Mouse (Mus musculus): ENCODE measurements around the gene Tspan18. TPM values are rescaled to one million over a fixed set of nuclear protein-coding genes. Genes with fewer than 3 reads are reported as not detected.

The Tspan18 gene
- polyA plus RNA-seq, 1 experiment from 2014 or later, result 48.2 TPM

DNA sequence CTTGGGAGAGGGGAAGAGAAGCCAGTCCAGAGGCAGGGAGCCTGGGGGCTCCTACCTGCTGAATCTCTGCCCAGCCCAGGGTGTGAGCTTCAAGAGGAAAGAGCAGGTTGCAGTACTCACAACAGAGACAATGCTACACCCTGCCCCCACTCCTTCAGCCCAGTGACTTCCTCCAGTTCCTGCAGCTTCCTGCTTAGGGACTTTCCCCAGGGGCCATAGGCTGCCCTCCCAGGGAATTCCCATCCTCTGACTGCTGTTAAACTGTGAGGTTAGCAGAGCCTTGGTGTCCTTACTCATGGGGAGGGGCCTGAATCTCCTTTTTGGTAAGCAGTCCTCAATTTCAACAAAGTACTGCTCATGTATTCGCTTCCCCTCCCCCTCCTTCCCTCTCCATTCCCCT, 120.1 kb downstream of the Tspan18 start:
- Histone ChIP-seq H3K27ac (replicated peaks in 1 of 2; ENCODE audit: control insufficient read depth in 1 of 2, insufficient read depth in 1 of 2, low read depth in 2 of 2, low read length in 2 of 2) (no peak overlapping the region), H3K36me3 (ENCODE audit: control insufficient read depth, insufficient read depth, low read length) (peaks cover 30% of the 10 kb centered on the region), H3K9me3 (ENCODE audit: control insufficient read depth, low read length) (no peaks in the 10 kb centered on the region), H3K9ac (ENCODE audit: low read length) (no peak overlapping the region), H3K4me3 (ENCODE audit: control insufficient read depth in 1 of 2, insufficient read depth in 1 of 2, low read depth in 1 of 2, low read length in 2 of 2) (no peak overlapping the region), H3K4me1 (ENCODE audit: control insufficient read depth in 2 of 2, insufficient read depth in 2 of 2, low read length in 2 of 2) (peaks cover 7 to 20% of the 10 kb centered on the region in 2 experiments), H3K4me2 (ENCODE audit: low read length) (no peak overlapping the region), H3K27me3 (ENCODE audit: control insufficient read depth, insufficient read depth, low read length) (no peaks in the 10 kb centered on the region)
- ATAC-seq (ENCODE audit: insufficient number of reproducible peaks, insufficient read depth, low FRiP score, low read depth), result peak; percentile 33; the same call in 1 of the 2 replicates
- 40% methylated on average over 1 of the region's 1 CpGs for WGBS

- peaks cover 7 to 8% of the 10 kb centered on the region in 2 experiments for H3K4me1 ChIP-seq (ENCODE audit: control insufficient read depth in 2 of 2, insufficient read depth in 2 of 2, low read length in 2 of 2)
- H3K27me3 ChIP-seq (ENCODE audit: control insufficient read depth, insufficient read depth, low read length), result no peaks in the 10 kb centered on the region
- no peak overlapping the region for H3K4me2 ChIP-seq (ENCODE audit: low read length)
- 89% methylated on average over 2 of the region's 2 CpGs for WGBS
- no peak overlapping the region for H3K27ac ChIP-seq (replicated peaks in 1 of 2; ENCODE audit: control insufficient read depth in 1 of 2, insufficient read depth in 1 of 2, low read depth in 2 of 2, low read length in 2 of 2)
- no peak overlapping the region for H3K4me3 ChIP-seq (ENCODE audit: control insufficient read depth in 1 of 2, insufficient read depth in 1 of 2, low read depth in 1 of 2, low read length in 2 of 2)
- no peak for ATAC-seq (ENCODE audit: insufficient number of reproducible peaks, insufficient read depth, low FRiP score, low read depth)
- no peaks in the 10 kb centered on the region for H3K9me3 ChIP-seq (ENCODE audit: control insufficient read depth, low read length)
- H3K9ac ChIP-seq (ENCODE audit: low read length), result no peak overlapping the region
- H3K36me3 ChIP-seq (ENCODE audit: control insufficient read depth, insufficient read depth, low read length), result peaks cover 42% of the 10 kb centered on the region
Observed at GRCm38 (mm10) chr2:93212865-93213264, 121.4 kb downstream of the Tspan18 start.

- Histone ChIP-seq H3K36me3 (ENCODE audit: control insufficient read depth, insufficient read depth, low read length) (peaks cover 47% of the 10 kb centered on the region), H3K27ac (replicated peaks in 1 of 2; ENCODE audit: control insufficient read depth in 1 of 2, insufficient read depth in 1 of 2, low read depth in 2 of 2, low read length in 2 of 2) (no peak overlapping the region), H3K4me3 (ENCODE audit: control insufficient read depth in 1 of 2, insufficient read depth in 1 of 2, low read depth in 1 of 2, low read length in 2 of 2) (no peak overlapping the region), H3K9me3 (ENCODE audit: control insufficient read depth, low read length) (no peaks in the 10 kb centered on the region), H3K4me2 (ENCODE audit: low read length) (no peak overlapping the region), H3K27me3 (ENCODE audit: control insufficient read depth, insufficient read depth, low read length) (no peaks in the 10 kb centered on the region), H3K4me1 (ENCODE audit: control insufficient read depth in 2 of 2, insufficient read depth in 2 of 2, low read length in 2 of 2) (peaks cover 3 to 5% of the 10 kb centered on the region in 2 experiments), H3K9ac (ENCODE audit: low read length) (no peak overlapping the region)
- 71% methylated on average over 2 of the region's 2 CpGs for whole genome bisulfite sequencing
- no peak for ATAC-seq (ENCODE audit: insufficient number of reproducible peaks, insufficient read depth, low FRiP score, low read depth)
Observed at GRCm38 (mm10) chr2:93212386-93212785, 121.9 kb downstream of the Tspan18 start.

GRCm38 (mm10) chr2:93206126-93206525, 128.2 kb downstream of the Tspan18 start:
- ATAC-seq (ENCODE audit: insufficient number of reproducible peaks, insufficient read depth, low FRiP score, low read depth), result no peak
- peaks cover 77% of the 10 kb centered on the region for H3K36me3 ChIP-seq (ENCODE audit: control insufficient read depth, insufficient read depth, low read length)
- peaks cover 0 to under 1% of the 10 kb centered on the region in 2 experiments; a peak in 1 of 4 replicates for H3K4me1 ChIP-seq (ENCODE audit: control insufficient read depth in 2 of 2, insufficient read depth in 2 of 2, low read length in 2 of 2)
- H3K4me2 ChIP-seq (ENCODE audit: low read length), result no peak overlapping the region
- no peak overlapping the region for H3K4me3 ChIP-seq (ENCODE audit: control insufficient read depth in 1 of 2, insufficient read depth in 1 of 2, low read depth in 1 of 2, low read length in 2 of 2)
- WGBS, result 100% methylated on average over 1 of the region's 1 CpGs
- H3K27ac ChIP-seq (replicated peaks in 1 of 2; ENCODE audit: control insufficient read depth in 1 of 2, insufficient read depth in 1 of 2, low read depth in 2 of 2, low read length in 2 of 2), result no peak overlapping the region
- no peaks in the 10 kb centered on the region for H3K27me3 ChIP-seq (ENCODE audit: control insufficient read depth, insufficient read depth, low read length)
- H3K9me3 ChIP-seq (ENCODE audit: control insufficient read depth, low read length), result no peaks in the 10 kb centered on the region
- H3K9ac ChIP-seq (ENCODE audit: low read length), result no peak overlapping the region

DNA sequence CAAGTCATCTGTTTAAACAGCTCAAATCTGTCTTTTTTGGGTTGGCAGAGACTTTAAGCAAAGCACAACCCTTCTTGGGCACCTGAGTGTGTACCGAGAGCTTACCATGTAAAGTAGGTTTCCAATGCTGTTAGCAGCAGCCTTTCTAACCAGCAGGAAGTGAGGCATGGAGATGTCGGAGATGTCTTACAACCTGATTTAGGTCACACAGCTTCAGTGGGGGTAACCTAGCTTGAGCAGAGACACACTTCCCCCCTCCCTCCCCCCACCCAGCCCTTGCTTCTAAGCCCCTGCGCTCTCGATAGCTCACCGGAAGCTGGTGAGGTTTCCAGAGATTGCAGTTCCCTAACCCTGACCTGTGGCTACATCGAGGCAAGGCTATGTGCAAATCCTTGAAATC, 129.7 kb downstream of the Tspan18 start:
- no peak for ATAC-seq (ENCODE audit: insufficient number of reproducible peaks, insufficient read depth, low FRiP score, low read depth)
- H3K4me2 ChIP-seq (ENCODE audit: low read length), result no peak overlapping the region
- H3K4me1 ChIP-seq (ENCODE audit: control insufficient read depth in 2 of 2, insufficient read depth in 2 of 2, low read length in 2 of 2), result peaks cover 9 to 13% of the 10 kb centered on the region in 2 experiments; a peak in 2 of 4 replicates
- no peak overlapping the region for H3K27ac ChIP-seq (replicated peaks in 1 of 2; ENCODE audit: control insufficient read depth in 1 of 2, insufficient read depth in 1 of 2, low read depth in 2 of 2, low read length in 2 of 2)
- H3K4me3 ChIP-seq (ENCODE audit: control insufficient read depth in 1 of 2, insufficient read depth in 1 of 2, low read depth in 1 of 2, low read length in 2 of 2), result no peak overlapping the region
- no peaks in the 10 kb centered on the region for H3K27me3 ChIP-seq (ENCODE audit: control insufficient read depth, insufficient read depth, low read length)
- peaks cover 65% of the 10 kb centered on the region for H3K36me3 ChIP-seq (ENCODE audit: control insufficient read depth, insufficient read depth, low read length)
- no peak overlapping the region for H3K9ac ChIP-seq (ENCODE audit: low read length)
- no peaks in the 10 kb centered on the region for H3K9me3 ChIP-seq (ENCODE audit: control insufficient read depth, low read length)
- WGBS, result 87% methylated on average over 6 of the region's 6 CpGs

DNA sequence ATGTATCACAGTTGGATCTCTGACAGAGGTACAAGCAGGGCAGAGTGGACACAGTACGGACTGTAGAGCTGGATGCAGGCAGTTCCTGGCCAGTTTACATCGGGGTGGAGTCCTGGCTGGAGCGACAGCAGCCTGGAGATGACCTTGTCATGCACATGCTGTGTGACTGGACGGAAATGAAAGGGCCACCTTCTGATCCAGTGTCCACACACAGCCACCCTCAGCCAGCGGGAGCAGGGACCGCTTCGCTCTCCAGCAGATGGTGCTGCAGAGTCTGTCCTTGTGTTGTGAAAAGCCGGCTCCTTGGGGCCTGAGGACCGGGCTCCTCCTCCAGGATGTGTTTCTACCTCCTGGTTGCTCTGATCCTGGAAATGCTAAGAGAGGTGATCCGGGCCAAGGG, 130.6 kb downstream of the Tspan18 start:
- Histone ChIP-seq H3K27ac (replicated peaks in 1 of 2; ENCODE audit: control insufficient read depth in 1 of 2, insufficient read depth in 1 of 2, low read depth in 2 of 2, low read length in 2 of 2) (no peak overlapping the region), H3K4me1 (ENCODE audit: control insufficient read depth in 2 of 2, insufficient read depth in 2 of 2, low read length in 2 of 2) (peaks cover 10 to 20% of the 10 kb centered on the region in 2 experiments; a peak in 2 of 4 replicates), H3K27me3 (ENCODE audit: control insufficient read depth, insufficient read depth, low read length) (no peaks in the 10 kb centered on the region), H3K4me2 (ENCODE audit: low read length) (no peak overlapping the region), H3K36me3 (ENCODE audit: control insufficient read depth, insufficient read depth, low read length) (peaks cover 59% of the 10 kb centered on the region), H3K9me3 (ENCODE audit: control insufficient read depth, low read length) (no peaks in the 10 kb centered on the region), H3K9ac (ENCODE audit: low read length) (no peak overlapping the region), H3K4me3 (ENCODE audit: control insufficient read depth in 1 of 2, insufficient read depth in 1 of 2, low read depth in 1 of 2, low read length in 2 of 2) (no peak overlapping the region)
- ATAC-seq (ENCODE audit: insufficient number of reproducible peaks, insufficient read depth, low FRiP score, low read depth), result no peak
- WGBS, result 22% methylated on average over 10 of the region's 10 CpGs

- WGBS, result 75% methylated on average over 1 of the region's 1 CpGs
- no peak for ATAC-seq (ENCODE audit: insufficient number of reproducible peaks, insufficient read depth, low FRiP score, low read depth)
Observed at GRCm38 (mm10) chr2:93202782-93203181, 131.5 kb downstream of the Tspan18 start.

DNA sequence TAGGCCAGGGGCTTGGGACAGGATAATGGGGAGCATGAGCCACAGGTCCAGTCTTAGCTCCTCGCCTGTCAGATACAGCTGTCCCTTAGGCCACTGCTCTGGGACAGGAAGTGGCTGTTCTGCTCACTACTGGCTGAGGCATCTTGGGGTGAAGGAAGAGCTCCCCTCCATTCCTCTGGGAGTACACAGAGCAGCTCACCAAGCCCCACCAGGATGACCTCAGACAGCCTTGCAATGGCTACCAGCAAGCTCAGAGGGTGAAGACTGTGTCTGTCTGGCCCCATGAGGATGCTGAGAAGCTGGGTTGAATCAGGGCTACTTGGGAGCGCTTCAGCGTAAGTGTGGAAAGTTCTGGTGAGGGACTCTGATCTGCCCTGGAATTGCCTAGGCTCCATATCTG, 132.3 kb downstream of the Tspan18 start:
- Histone ChIP-seq H3K9me3 (ENCODE audit: control insufficient read depth, low read length) (no peaks in the 10 kb centered on the region), H3K36me3 (ENCODE audit: control insufficient read depth, insufficient read depth, low read length) (peaks cover 42% of the 10 kb centered on the region), H3K27ac (replicated peaks in 1 of 2; ENCODE audit: control insufficient read depth in 1 of 2, insufficient read depth in 1 of 2, low read depth in 2 of 2, low read length in 2 of 2) (no peak overlapping the region), H3K4me3 (ENCODE audit: control insufficient read depth in 1 of 2, insufficient read depth in 1 of 2, low read depth in 1 of 2, low read length in 2 of 2) (no peak overlapping the region), H3K9ac (ENCODE audit: low read length) (no peak overlapping the region), H3K4me2 (ENCODE audit: low read length) (no peak overlapping the region), H3K27me3 (ENCODE audit: control insufficient read depth, insufficient read depth, low read length) (no peaks in the 10 kb centered on the region), H3K4me1 (ENCODE audit: control insufficient read depth in 2 of 2, insufficient read depth in 2 of 2, low read length in 2 of 2) (peaks cover 10 to 20% of the 10 kb centered on the region in 2 experiments; a peak in 2 of 4 replicates)
- ATAC-seq (ENCODE audit: insufficient number of reproducible peaks, insufficient read depth, low FRiP score, low read depth), result no peak
- 87% methylated on average over 3 of the region's 3 CpGs for WGBS

More at GRCm38 (mm10) chr2:93202782-93203181, 131.5 kb downstream of the Tspan18 start:
- Histone ChIP-seq H3K4me3 (ENCODE audit: control insufficient read depth in 1 of 2, insufficient read depth in 1 of 2, low read depth in 1 of 2, low read length in 2 of 2) (no peak overlapping the region), H3K36me3 (ENCODE audit: control insufficient read depth, insufficient read depth, low read length) (peaks cover 50% of the 10 kb centered on the region), H3K9ac (ENCODE audit: low read length) (no peak overlapping the region), H3K27ac (replicated peaks in 1 of 2; ENCODE audit: control insufficient read depth in 1 of 2, insufficient read depth in 1 of 2, low read depth in 2 of 2, low read length in 2 of 2) (no peak overlapping the region), H3K9me3 (ENCODE audit: control insufficient read depth, low read length) (no peaks in the 10 kb centered on the region), H3K4me1 (ENCODE audit: control insufficient read depth in 2 of 2, insufficient read depth in 2 of 2, low read length in 2 of 2) (peaks cover 10 to 20% of the 10 kb centered on the region in 2 experiments; a peak in 2 of 4 replicates), H3K27me3 (ENCODE audit: control insufficient read depth, insufficient read depth, low read length) (no peaks in the 10 kb centered on the region), H3K4me2 (ENCODE audit: low read length) (no peak overlapping the region)
